Mouse (Mus musculus) hindbrain, embryonic 14.5 days (tissue): Measurements from ENCODE around the gene Dll1. TPM values are rescaled to one million over a fixed set of nuclear protein-coding genes. Genes with fewer than 3 reads are reported as not detected.

Experiments used
- ATAC-seq: fragments of 200-750 bp; cut with Nextera tagmentation; 2 replicates; pipeline ENCODE4 v1.8.0; 2017; ENCODE audit warnings: moderate number of reproducible peaks, mild to moderate bottlenecking, moderate TSS enrichment, moderate library complexity; ENCODE audit not compliant: low FRiP score
- DNase-seq: peaks from one replicate; pipeline ENCODE4 v3.0.0-alpha.2; 2015; ENCODE audit warnings: low spot score
- H3K27ac ChIP-seq: fragments of 300-500 bp; sonication (generic); 2 replicates; pipeline ENCODE4 v1.5.1; 2014; ENCODE audit warnings: mild to moderate bottlenecking, moderate library complexity
- H3K27me3 ChIP-seq: fragments of 300-500 bp; sonication (generic); 2 replicates; pipeline ENCODE4 v1.6.1; 2014; ENCODE audit warnings: mild to moderate bottlenecking, low read length, mixed read lengths; ENCODE audit not compliant: control insufficient read depth, insufficient read depth
- H3K36me3 ChIP-seq: fragments of 300-500 bp; sonication (generic); replicated peaks from 2 replicates; pipeline ENCODE4 v1.6.1; 2014; ENCODE audit not compliant: control insufficient read depth, insufficient read depth
- H3K4me1 ChIP-seq: fragments of 300-500 bp; sonication (generic); replicated peaks from 2 replicates; pipeline ENCODE4 v1.6.1; 2014; ENCODE audit warnings: antibody characterized with exemption, low read length, mixed read lengths; ENCODE audit not compliant: control insufficient read depth, insufficient read depth
- H3K4me2 ChIP-seq: fragments of 300-500 bp; sonication (generic); replicated peaks from 2 replicates; pipeline ENCODE4 v1.6.1; 2014; ENCODE audit warnings: mild to moderate bottlenecking, moderate library complexity
- H3K4me3 ChIP-seq: fragments of 300-500 bp; sonication (generic); replicated peaks from 2 replicates; pipeline ENCODE4 v1.5.1; 2014; ENCODE audit warnings: mild to moderate bottlenecking, low read length
- H3K9ac ChIP-seq: fragments of 300-500 bp; sonication (generic); 2 replicates; pipeline ENCODE4 v1.6.1; 2014
- H3K9me3 ChIP-seq: fragments of 300-500 bp; sonication (generic); 2 replicates; pipeline ENCODE4 v1.6.1; 2016; ENCODE audit warnings: low read length; ENCODE audit not compliant: control insufficient read depth
- WGBS: fragments of 180-500 bp; shearing (Covaris S2); extraction: QIAGEN DNeasy Blood & Tissue Kit; methylation state at CpG from one replicate; pipeline ENCODE4 v1.1.7; 2014; 5-methylcytosine and 5-hydroxymethylcytosine counted together
- polyA plus RNA-seq: library from polyadenylated mRNA; unstranded; fragments of >200 nt; fragmentation: Nextera tagmentation; extraction: Ambion mirVana; gene quantifications from 2 replicates; pipeline ENCODE4 v1.2.1, GENCODE M21; 2014

The Dll1 gene
- polyA plus RNA-seq, 1 experiment from 2014 or later = 12.5 TPM

- Histone ChIP-seq H3K27me3 (no peaks in the 10 kb centered on the region), H3K9me3 (no peaks in the 10 kb centered on the region)
- ATAC-seq = no peak
Observed at GRCm38 (mm10) chr17:15409261-15409660, 32.6 kb upstream of the Dll1 start.

GRCm38 (mm10) chr17:15406576-15406975 is 29.9 kb upstream of the Dll1 start:
- Histone ChIP-seq H3K4me1 (no peaks in the 10 kb centered on the region), H3K27ac (no peak overlapping the region), H3K27me3 (no peaks in the 10 kb centered on the region), H3K9me3 (no peaks in the 10 kb centered on the region), H3K4me2 (no peak overlapping the region), H3K4me3 (no peak overlapping the region), H3K36me3 (peaks cover 96% of the 10 kb centered on the region), H3K9ac (no peak overlapping the region)
- ATAC-seq = no peak
- WGBS = 94% methylated on average over 2 of the region's 2 CpGs
- no peak for DNase-seq

More at GRCm38 (mm10) chr17:15409261-15409660, 32.6 kb upstream of the Dll1 start:
- H3K4me3 ChIP-seq = no peak overlapping the region
- H3K4me2 ChIP-seq = no peak overlapping the region
- WGBS = 87% methylated on average over 10 of the region's 10 CpGs
- H3K4me1 ChIP-seq = no peaks in the 10 kb centered on the region
- peaks cover 94% of the 10 kb centered on the region for H3K36me3 ChIP-seq
- DNase-seq = no peak
- no peak overlapping the region for H3K27ac ChIP-seq
- no peak overlapping the region for H3K9ac ChIP-seq

GRCm38 (mm10) chr17:15401716-15402115 is 25.0 kb upstream of the Dll1 start:
- DNase-seq = no peak
- 99% methylated on average over 17 of the region's 17 CpGs for WGBS
- Histone ChIP-seq H3K27ac (no peak overlapping the region), H3K27me3 (no peaks in the 10 kb centered on the region), H3K36me3 (peaks cover 50% of the 10 kb centered on the region), H3K9me3 (no peaks in the 10 kb centered on the region), H3K9ac (no peak overlapping the region), H3K4me3 (no peak overlapping the region), H3K4me2 (no peak overlapping the region), H3K4me1 (peaks cover 21% of the 10 kb centered on the region)
- no peak for ATAC-seq

- H3K9ac ChIP-seq = peak within 1 kb of the TSS; percentile 84
- ATAC-seq (peak; percentile 99), DNase-seq (peak; percentile 95)
- H3K36me3 ChIP-seq = no peaks in the 10 kb centered on the region
- peaks cover 30% of the 10 kb centered on the region for H3K4me1 ChIP-seq
- peak within 1 kb of the TSS; percentile 57 for H3K4me3 ChIP-seq
- H3K27me3 ChIP-seq = no peaks in the 10 kb centered on the region
- peak within 1 kb of the TSS; percentile 81 for H3K27ac ChIP-seq
- peak within 1 kb of the TSS; percentile 90 for H3K4me2 ChIP-seq
- WGBS = under 1% methylated on average over 31 of the region's 31 CpGs
- H3K9me3 ChIP-seq = no peaks in the 10 kb centered on the region
Observed at GRCm38 (mm10) chr17:15395997-15396675, 19.5 kb upstream of the Dll1 start, which contains the start of gene Fam120b. Gene Fam120b, plus strand, starts transcription at chr17:15396202.

- H3K4me3 ChIP-seq = no peak overlapping the region
- H3K27ac ChIP-seq = no peak overlapping the region
- no peak overlapping the region for H3K4me2 ChIP-seq
- H3K9me3 ChIP-seq = no peaks in the 10 kb centered on the region
- 0 out of 2 replicates have a peak, but pooled peaks cover 4% of the 10 kb centered on the region for H3K27me3 ChIP-seq
- ATAC-seq (no peak), DNase-seq (no peak)
- H3K9ac ChIP-seq = no peak overlapping the region
- H3K4me1 ChIP-seq = no peaks in the 10 kb centered on the region
- H3K36me3 ChIP-seq = no peaks in the 10 kb centered on the region
- 81% methylated on average over 8 of the region's 8 CpGs for WGBS
Observed at GRCm38 (mm10) chr17:15389356-15389755, 12.7 kb upstream of the Dll1 start.

GRCm38 (mm10) chr17:15388892-15389291 is 12.2 kb upstream of the Dll1 start:
- DNase-seq (no peak), ATAC-seq (no peak)
- WGBS = 78% methylated on average over 4 of the region's 4 CpGs
- Histone ChIP-seq H3K9ac (no peak overlapping the region), H3K27me3 (0 out of 2 replicates have a peak, but pooled peaks cover 4% of the 10 kb centered on the region), H3K36me3 (no peaks in the 10 kb centered on the region), H3K9me3 (no peaks in the 10 kb centered on the region), H3K27ac (no peak overlapping the region), H3K4me2 (no peak overlapping the region), H3K4me3 (no peak overlapping the region), H3K4me1 (no peaks in the 10 kb centered on the region)

- H3K36me3 ChIP-seq = no peaks in the 10 kb centered on the region
- no peaks in the 10 kb centered on the region for H3K9me3 ChIP-seq
- no peak overlapping the region for H3K4me3 ChIP-seq
- H3K27me3 ChIP-seq = 0 out of 2 replicates have a peak, but pooled peaks cover 4% of the 10 kb centered on the region
- H3K27ac ChIP-seq = no peak overlapping the region
- H3K4me2 ChIP-seq = no peak overlapping the region
- no peak for ATAC-seq
- H3K4me1 ChIP-seq = peaks cover 18% of the 10 kb centered on the region
- 96% methylated on average over 5 of the region's 5 CpGs for WGBS
- no peak for DNase-seq
- no peak overlapping the region for H3K9ac ChIP-seq
Observed at GRCm38 (mm10) chr17:15383360-15383759, 6.7 kb upstream of the Dll1 start.

- H3K27ac ChIP-seq = no peak overlapping the region
- ATAC-seq = no peak
- DNase-seq = no peak
- H3K4me1 ChIP-seq = peaks cover 24% of the 10 kb centered on the region
- no peak overlapping the region for H3K4me3 ChIP-seq
- 11% methylated on average over 7 of the region's 7 CpGs for WGBS
- H3K4me2 ChIP-seq = peak overlapping the region; percentile 79; the same call in 1 of the 2 replicates
- H3K9me3 ChIP-seq = no peaks in the 10 kb centered on the region
- no peaks in the 10 kb centered on the region for H3K36me3 ChIP-seq
- no peak overlapping the region for H3K9ac ChIP-seq
- 0 out of 2 replicates have a peak, but pooled peaks cover 4% of the 10 kb centered on the region for H3K27me3 ChIP-seq
Observed at GRCm38 (mm10) chr17:15381869-15382660, 5.4 kb upstream of the Dll1 start.

GRCm38 (mm10) chr17:15381092-15381860 is 4.6 kb upstream of the Dll1 start:
- 0 out of 2 replicates have a peak overlapping the region, but pooled peaks have one; percentile 33 for H3K27ac ChIP-seq
- peaks cover 24% of the 10 kb centered on the region for H3K4me1 ChIP-seq
- H3K4me2 ChIP-seq = peak overlapping the region; percentile 79
- 4% methylated on average over 22 of the region's 22 CpGs for WGBS
- no peaks in the 10 kb centered on the region for H3K27me3 ChIP-seq
- H3K36me3 ChIP-seq = no peaks in the 10 kb centered on the region
- H3K4me3 ChIP-seq = peak overlapping the region; percentile 37
- ATAC-seq (peak; percentile 38), DNase-seq (no peak)
- H3K9me3 ChIP-seq = no peaks in the 10 kb centered on the region
- peak overlapping the region; percentile 59 for H3K9ac ChIP-seq
